Mouse (Mus musculus) cerebellum, adult 2 months (tissue): ENCODE measurements around the gene Magi2. TPM values are rescaled to one million over a fixed set of nuclear protein-coding genes. Genes with fewer than 3 reads are reported as not detected.

ENCODE experiments used
- DNase-seq, 2 experiments: peaks; one replicate each; pipeline ENCODE4 v3.0.0; 2021
- H3K27ac ChIP-seq: fragments of 200-500 bp; 2 replicates; pipeline ENCODE4 v1.5.1; 2012; ENCODE audit warnings: low read length, control low read depth, inconsistent platforms; ENCODE audit not compliant: insufficient read depth
- H3K27me3 ChIP-seq: fragments of 200-500 bp; 2 replicates; pipeline ENCODE4 v1.6.1; 2012; ENCODE audit warnings: inconsistent platforms, mild to moderate bottlenecking, low read length, moderate library complexity; ENCODE audit not compliant: control insufficient read depth, insufficient read depth
- H3K4me1 ChIP-seq: fragments of 200-500 bp; 2 replicates; pipeline ENCODE4 v1.6.1; 2011; ENCODE audit warnings: low read length; ENCODE audit not compliant: control insufficient read depth, insufficient read depth
- H3K4me3 ChIP-seq: fragments of 200-500 bp; replicated peaks from 2 replicates; pipeline ENCODE3; 2011; ENCODE audit warnings: mild to moderate bottlenecking, low read depth, low read length, control low read depth; ENCODE audit not compliant: insufficient read depth
- CTCF ChIP-seq: fragments of 200-500 bp; IDR thresholded peaks from 2 replicates; pipeline ENCODE4 v1.5.1; 2011; ENCODE audit warnings: low read depth, mild to moderate bottlenecking, control low read depth, low read length, moderate library complexity, borderline replicate concordance; ENCODE audit not compliant: insufficient read depth
- POLR2A ChIP-seq: fragments of 200-500 bp; IDR thresholded peaks from 2 replicates; pipeline ENCODE4 v1.6.1; 2011; ENCODE audit warnings: low read length, control low read depth, borderline replicate concordance; ENCODE audit not compliant: insufficient read depth
- WGBS: fragments of 180-500 bp; shearing (Covaris S2); methylation state at CpG from one replicate; pipeline ENCODE4 v1.1.7; 2018; 5-methylcytosine and 5-hydroxymethylcytosine counted together
- polyA plus RNA-seq: library from polyadenylated mRNA; depleted of rRNA; stranded (reverse); fragments of >200 nt; gene quantifications from 2 replicates; pipeline ENCODE4 v1.2.3, GENCODE M21; 2012

Gene Magi2
- polyA plus RNA-seq, 1 experiment = 30.1 TPM

GRCm38 (mm10) chr5:20678573-20678972 lies 1451.7 kb downstream of the Magi2 start:
- H3K4me3 ChIP-seq = no peak overlapping the region
- no peak for DNase-seq
- H3K27me3 ChIP-seq = no peaks in the 10 kb centered on the region
- H3K4me1 ChIP-seq = peaks cover 11% of the 10 kb centered on the region
- TF ChIP-seq CTCF (no peak), POLR2A (no peak)
- H3K27ac ChIP-seq = no peak overlapping the region
- WGBS = 91% methylated on average over 3 of the region's 3 CpGs

- TF ChIP-seq POLR2A = no peak
- no peak for TF ChIP-seq CTCF
- 94% methylated on average over 6 of the region's 6 CpGs for WGBS
These were observed 1453.1 kb downstream of the Magi2 start for GRCm38 (mm10) chr5:20679920-20680319.

GRCm38 (mm10) chr5:20680833-20681530 lies 1454.1 kb downstream of the Magi2 start:
- peaks cover 10% of the 10 kb centered on the region for H3K4me1 ChIP-seq
- H3K4me3 ChIP-seq = no peak overlapping the region
- no peak for DNase-seq
- 96% methylated on average over 15 of the region's 15 CpGs for WGBS
- no peak overlapping the region for H3K27ac ChIP-seq
- TF ChIP-seq POLR2A (no peak), CTCF (no peak)
- no peaks in the 10 kb centered on the region for H3K27me3 ChIP-seq

More at GRCm38 (mm10) chr5:20679920-20680319, 1453.1 kb downstream of the Magi2 start:
- Histone ChIP-seq H3K27me3 (no peaks in the 10 kb centered on the region), H3K4me3 (no peak overlapping the region), H3K4me1 (peaks cover 11% of the 10 kb centered on the region), H3K27ac (no peak overlapping the region)
- DNase-seq = no peak

GRCm38 (mm10) chr5:20681660-20682059 lies 1454.8 kb downstream of the Magi2 start:
- Histone ChIP-seq H3K27ac (no peak overlapping the region), H3K4me1 (peaks cover 4% of the 10 kb centered on the region; the same call in 1 of the 2 replicates), H3K27me3 (no peaks in the 10 kb centered on the region), H3K4me3 (no peak overlapping the region)
- no peak for DNase-seq
- WGBS = 84% methylated on average over 10 of the region's 10 CpGs
- TF ChIP-seq POLR2A (no peak), CTCF (no peak)

GRCm38 (mm10) chr5:20682208-20682607 lies 1455.4 kb downstream of the Magi2 start:
- DNase-seq = no peak
- Histone ChIP-seq H3K4me3 (no peak overlapping the region), H3K27ac (no peak overlapping the region), H3K27me3 (no peaks in the 10 kb centered on the region), H3K4me1 (peaks cover 3% of the 10 kb centered on the region; the same call in 1 of the 2 replicates)
- 88% methylated on average over 7 of the region's 7 CpGs for WGBS
- no peak for TF ChIP-seq POLR2A
- no peak for TF ChIP-seq CTCF

GRCm38 (mm10) chr5:20684112-20684511 lies 1457.3 kb downstream of the Magi2 start:
- DNase-seq = no peak
- H3K4me1 ChIP-seq = peaks cover 3% of the 10 kb centered on the region; the same call in 1 of the 2 replicates
- no peak overlapping the region for H3K27ac ChIP-seq
- 93% methylated on average over 6 of the region's 6 CpGs for WGBS
- TF ChIP-seq POLR2A = no peak
- no peak for TF ChIP-seq CTCF
- H3K4me3 ChIP-seq = no peak overlapping the region
- no peaks in the 10 kb centered on the region for H3K27me3 ChIP-seq

- no peak overlapping the region for H3K4me3 ChIP-seq
- no peak overlapping the region for H3K27ac ChIP-seq
- TF ChIP-seq POLR2A (no peak), CTCF (no peak)
- no peaks in the 10 kb centered on the region for H3K27me3 ChIP-seq
- WGBS = 94% methylated on average over 3 of the region's 3 CpGs
- H3K4me1 ChIP-seq = no peaks in the 10 kb centered on the region
- no peak for DNase-seq
These were observed 1465.4 kb downstream of the Magi2 start for GRCm38 (mm10) chr5:20692230-20692629.

GRCm38 (mm10) chr5:20699116-20699515 lies 1472.3 kb downstream of the Magi2 start:
- H3K4me3 ChIP-seq = no peak overlapping the region
- no peak for DNase-seq
- TF ChIP-seq POLR2A (no peak), CTCF (no peak)
- H3K27me3 ChIP-seq = no peaks in the 10 kb centered on the region
- no peak overlapping the region for H3K27ac ChIP-seq
- WGBS = 96% methylated on average over 5 of the region's 5 CpGs
- H3K4me1 ChIP-seq = no peaks in the 10 kb centered on the region
